Mouse (Mus musculus) regulatory T cell (primary cell): ENCODE results near the gene Psma3.

Source experiments
- in situ Hi-C: fragments of 300-600 bp; cut with MboI, MseI; formaldehyde crosslinking; loops from one replicate; pipeline ENCODE4 v1.15.1; 2025; ENCODE audit warnings: high pct_unique_total_duplicates

Gene Psma3

DNA sequence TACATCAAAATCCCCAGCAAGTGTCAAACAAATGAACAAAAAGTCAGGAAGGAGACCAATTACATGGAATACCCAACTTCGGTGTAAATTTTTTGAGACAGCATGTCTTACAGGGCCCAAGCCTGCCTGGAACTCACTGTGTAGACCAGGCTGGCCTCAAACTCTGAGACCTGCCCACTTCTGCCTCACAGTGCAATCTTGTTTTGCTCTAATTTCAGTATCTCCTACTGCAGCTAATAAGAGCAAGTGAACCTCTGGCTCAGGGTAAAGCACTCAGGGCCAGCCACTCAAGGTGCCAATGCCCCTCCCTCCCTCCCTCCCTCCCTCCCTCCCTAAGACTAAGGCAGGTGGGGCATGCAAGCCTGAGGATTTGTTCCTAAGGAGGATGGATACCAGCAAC lies 25.9 kb downstream of the Psma3 start:
- in situ Hi-C loops: no loop called here

DNA sequence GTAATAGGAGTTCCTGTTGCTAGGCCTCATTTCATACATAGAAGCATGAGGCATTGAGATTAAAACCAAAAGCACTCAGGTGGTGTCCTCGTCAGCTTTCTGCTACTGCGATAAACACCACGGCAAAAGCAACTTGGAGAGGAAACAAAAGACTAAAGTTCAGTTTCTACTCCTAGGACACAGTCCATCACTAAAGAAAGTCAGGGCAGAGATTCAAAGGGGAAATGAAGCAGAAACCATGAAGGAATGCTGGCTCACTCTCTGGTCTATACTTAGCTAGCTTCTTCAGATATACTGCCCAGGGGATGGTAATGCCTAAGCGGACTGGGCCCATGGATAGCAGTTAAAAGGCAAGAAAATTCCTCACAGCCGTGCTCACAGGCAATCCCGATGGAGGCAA lies 27.0 kb downstream of the Psma3 start:
- in situ Hi-C loops: no loop called here

DNA sequence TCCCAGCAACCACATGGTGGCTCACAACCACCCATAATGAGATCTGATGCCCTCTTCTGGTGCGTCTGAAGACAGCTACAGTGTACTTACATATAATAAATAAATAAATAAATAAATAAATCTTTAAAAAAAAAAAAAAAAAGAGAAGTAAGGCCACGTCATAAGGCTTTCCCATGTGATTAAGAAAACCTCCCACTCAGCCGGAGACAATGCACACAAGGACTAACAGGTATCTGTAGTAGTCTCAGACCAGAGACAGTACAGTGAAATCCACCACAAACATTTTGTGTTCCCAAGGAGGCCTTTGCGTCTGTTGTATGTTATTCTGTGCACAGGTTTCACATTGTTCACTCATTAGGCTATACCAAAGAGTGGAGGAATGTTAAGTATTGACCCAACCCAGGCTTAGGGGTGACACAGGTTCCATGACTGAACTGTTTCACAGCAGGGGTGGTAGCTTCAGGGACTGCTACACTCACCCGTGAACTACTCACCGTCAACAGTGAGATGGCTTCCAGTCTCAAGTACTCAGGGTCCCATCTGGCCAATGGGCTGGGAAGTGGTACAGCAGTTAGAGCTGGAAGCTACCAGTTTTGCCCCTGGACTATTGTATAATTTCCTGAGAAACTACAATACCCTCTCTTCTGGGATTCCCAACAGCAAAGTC lies 29.5 kb downstream of the Psma3 start:
- in situ Hi-C loops: no loop called here

DNA sequence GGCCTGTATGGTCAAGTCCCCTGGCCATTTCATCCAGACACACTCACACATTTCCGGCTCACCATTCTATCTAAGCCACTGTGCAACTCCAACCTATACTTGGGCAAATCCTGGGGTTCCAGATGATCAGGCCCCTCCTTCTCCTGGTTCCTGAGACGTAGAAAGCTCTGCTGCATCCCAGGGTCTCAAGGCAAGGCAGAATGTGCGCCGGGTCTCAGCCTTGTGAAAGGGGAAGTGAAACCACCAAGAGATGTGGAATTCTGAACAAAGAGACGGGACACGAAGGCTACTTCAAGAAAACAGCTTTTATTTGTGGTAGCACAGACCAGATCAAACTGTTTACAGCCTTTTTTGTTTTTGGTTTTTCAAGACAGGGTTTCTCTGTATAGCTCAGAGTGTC lies 31.7 kb downstream of the Psma3 start:
- in situ Hi-C loops: no loop called here

DNA sequence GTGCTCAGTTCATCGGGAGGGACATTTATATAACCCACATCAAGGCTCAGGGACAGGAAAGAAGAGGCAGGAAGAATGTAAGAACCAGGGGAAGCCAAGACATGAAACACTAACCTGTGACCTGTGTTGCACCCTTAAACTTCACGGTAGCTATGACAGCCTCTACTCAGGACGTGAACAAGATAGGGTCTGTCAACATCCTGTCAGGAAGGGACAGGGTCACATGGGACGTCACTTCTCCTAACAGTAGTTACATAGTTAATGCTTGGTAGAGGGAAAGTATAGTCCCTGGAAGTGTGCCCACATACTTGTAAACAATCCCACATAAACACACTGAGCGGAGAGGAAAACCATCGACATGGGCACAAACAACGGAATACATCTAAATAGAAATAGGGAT lies 32.5 kb downstream of the Psma3 start:
- in situ Hi-C loops: no loop called here

DNA sequence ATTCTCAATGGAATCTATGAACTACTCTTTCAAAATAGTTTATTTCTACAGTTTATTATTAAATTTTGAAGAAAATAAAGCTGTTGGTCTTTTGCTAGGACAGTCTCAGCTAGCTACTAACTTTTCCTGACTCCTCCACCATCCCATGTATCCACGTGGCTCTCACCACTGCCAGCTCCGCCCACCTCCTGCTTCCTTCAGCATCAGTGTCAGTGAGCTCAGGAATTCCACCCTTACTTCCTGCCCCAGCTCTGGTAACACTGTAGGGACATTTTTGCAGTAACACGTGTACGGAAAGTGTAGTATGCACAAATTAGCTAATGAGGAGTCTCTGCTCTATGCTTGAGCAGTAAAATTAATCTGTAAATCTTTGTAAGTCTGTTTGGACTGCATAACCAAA lies 35.3 kb downstream of the Psma3 start:
- in situ Hi-C loops: no loop called here

DNA sequence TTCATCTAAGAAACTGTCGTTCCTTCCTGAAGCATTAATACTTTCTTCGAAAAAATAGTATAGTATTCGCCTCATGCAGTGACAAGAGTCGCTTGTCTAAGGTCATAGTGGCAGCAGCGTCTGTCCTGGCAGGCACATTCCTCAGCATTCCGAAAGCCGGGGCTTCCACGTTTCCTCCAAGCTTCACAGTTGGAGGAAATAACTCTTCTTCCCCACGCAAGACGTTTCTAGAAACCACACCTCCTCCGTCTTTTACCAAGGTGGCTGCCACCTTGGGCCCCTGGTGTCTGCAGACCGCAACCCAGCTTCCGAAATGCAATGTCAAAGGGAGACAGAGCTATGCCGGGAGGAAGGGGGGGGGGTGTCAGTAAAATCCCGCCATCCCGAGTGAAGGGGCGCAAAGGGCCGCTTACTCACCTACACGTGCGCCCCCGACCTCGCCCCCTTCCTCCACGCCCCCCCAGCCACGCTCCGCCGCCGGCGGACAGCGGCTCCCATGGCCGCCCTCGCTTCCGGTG lies 40.5 kb downstream of the Psma3 start:
- in situ Hi-C loops: loop anchor here (5.0 kb wide), 1 partner anchor 48 kb away; no protein-coding TSS in a partner anchor

DNA sequence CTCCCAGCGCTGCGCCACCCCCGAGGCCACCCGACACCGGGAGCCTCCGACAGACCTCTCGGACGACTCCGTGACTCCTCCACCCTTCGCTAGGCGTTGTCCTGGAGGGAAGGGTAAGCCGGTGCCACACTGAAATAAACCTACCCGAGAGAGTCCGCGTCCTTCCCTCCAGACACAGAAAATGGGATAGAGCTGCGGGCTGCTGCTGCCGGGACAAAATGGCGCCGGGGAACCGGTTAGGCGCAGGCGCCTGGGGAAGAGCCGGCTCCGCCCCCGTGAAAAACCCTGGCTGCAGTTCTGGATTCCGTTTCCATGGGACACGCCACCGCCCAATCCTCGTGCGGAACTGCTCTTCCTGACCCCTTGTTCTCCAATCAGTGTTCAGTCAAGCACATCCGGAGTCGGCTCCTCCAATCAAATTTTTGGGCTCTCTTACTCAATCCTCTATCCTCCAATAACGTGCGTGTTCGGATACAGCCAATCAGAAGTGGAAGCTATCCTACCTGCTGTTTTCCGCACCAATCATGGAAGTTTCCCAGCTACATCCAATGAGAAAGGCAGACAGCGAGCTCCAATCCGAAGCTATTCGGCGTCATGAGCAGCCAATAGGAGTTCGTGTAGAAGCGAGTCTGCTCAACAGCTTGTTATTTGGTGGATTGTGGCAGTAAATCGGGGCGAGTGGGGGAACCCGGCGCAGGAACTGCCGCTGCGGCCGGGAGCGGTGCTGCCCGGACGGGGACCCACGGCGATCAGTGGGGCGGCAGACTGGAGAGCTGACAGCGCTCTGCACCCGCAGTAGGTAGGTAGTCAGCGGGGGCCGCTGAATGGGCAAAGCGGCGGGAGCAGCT lies 41.2 kb downstream of the Psma3 start, which contains the start of gene Arid4a:
TSS of gene Arid4a (plus strand) at position 628 of the 848 bp plus-strand sequence.
- in situ Hi-C loops: loop anchor here (5.0 kb wide), 1 partner anchor 48 kb away; no protein-coding TSS in a partner anchor

DNA sequence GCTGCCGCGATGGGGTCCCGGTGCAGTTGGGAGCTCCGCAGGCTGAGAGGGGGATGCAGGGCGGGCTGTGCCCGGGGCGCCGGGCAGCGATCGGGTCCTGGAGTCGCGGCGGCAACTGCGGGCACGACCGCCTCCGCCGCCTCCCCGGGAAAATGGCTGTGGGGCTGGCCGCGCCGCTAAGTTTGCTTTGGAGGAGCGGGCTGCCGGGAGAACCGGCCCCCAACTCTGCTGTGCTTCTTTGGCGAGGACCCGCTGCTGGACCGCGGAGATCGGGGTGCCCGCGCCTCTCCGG lies 41.7 kb downstream of the Psma3 start:
- in situ Hi-C loops: loop anchor here (5.0 kb wide), 1 partner anchor 49 kb away; no protein-coding TSS in a partner anchor

DNA sequence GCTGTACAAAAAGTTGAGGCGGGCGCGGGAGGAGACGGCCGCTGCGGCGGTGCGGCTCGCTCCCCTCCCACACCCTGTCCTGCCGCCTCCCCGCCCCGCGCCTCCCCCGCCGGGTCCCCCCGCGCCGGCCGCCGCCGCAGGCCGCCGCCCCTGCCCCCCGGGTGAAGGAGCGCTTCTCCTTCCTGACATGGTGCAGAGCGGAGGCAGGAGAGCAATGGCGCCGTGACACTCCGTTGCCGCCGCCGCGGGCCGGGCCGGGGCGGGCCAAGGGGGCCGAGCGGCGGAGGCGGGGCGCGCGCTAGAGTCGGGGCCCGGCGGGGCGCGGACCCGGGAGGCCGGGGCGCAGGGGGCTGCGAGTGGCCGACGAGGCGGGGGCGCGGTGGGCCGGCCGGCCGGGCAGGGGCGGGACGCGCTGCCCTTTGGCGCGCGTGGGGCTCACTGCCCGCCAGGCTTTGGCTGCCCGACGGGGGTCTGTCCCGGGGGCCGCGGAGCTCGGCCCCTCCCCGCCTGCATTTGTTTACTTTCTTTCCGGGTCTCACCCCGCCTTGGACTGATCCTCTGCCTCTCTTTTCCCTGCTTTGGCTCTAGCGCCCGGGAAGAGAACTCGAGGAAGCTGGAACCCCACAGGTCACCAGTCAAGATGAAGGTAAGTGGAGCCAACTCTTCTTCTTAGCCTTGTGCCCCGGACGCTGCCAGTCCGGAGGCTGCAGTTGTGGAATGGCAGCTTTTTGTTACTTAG lies 42.3 kb downstream of the Psma3 start:
- in situ Hi-C loops: loop anchor here (5.0 kb wide), 1 partner anchor 49 kb away; no protein-coding TSS in a partner anchor

DNA sequence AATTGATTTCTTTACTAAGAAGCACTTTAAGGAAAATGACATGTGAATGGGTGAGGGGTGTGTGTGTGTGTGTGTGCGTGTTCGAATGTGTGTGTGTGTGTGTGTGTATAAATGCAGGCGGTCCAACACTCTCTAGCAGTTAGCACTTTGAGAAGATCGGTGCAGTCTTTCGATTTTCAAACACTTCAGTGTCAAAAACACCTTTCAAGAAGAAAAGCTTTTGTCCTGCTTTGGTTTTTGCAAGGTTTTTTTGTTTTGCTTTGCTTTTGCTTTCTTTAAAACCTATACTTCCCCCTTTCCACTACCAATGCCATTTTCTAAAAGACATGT lies 42.8 kb downstream of the Psma3 start:
- in situ Hi-C loops: loop anchor here (5.0 kb wide), 1 partner anchor 50 kb away; no protein-coding TSS in a partner anchor

DNA sequence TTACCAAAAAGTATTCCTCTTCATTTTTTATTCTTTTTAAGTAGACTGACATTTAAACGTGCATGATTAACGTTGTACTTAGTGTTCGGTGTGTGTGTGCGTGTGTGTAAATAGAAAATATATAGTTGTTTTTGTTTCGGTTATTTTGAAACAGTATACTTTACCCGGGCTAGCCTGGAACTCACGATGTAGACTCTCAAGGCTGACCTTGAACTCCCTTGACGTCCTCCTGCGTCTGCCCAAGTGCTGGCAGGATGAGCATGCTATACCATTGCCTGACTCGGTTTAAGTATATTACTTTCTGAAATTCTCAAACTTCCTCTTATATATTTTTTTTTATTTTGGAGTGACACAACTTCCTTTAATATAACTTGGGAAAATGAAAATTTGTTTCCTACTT lies 43.4 kb downstream of the Psma3 start:
- in situ Hi-C loops: loop anchor here (5.0 kb wide), 1 partner anchor 51 kb away; no protein-coding TSS in a partner anchor

DNA sequence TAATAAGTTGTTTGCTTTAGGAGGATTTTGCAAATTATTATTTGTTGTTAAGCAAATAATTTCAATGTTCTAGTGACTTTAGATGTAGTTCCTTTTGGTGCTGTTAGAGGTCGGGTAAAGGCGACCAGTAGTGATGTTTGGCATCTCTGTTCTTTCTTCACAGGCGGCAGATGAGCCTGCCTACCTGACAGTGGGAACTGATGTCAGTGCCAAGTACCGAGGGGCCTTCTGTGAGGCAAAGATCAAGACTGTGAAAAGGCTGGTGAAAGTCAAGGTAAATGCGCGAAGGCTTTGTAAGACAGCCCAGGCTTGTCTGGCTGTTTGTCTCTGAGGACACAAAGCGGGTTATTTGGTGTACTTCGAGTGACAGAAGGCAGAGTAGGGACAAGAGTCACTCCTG lies 44.8 kb downstream of the Psma3 start:
- in situ Hi-C loops: loop anchor here (5.0 kb wide), 1 partner anchor 52 kb away; no protein-coding TSS in a partner anchor

DNA sequence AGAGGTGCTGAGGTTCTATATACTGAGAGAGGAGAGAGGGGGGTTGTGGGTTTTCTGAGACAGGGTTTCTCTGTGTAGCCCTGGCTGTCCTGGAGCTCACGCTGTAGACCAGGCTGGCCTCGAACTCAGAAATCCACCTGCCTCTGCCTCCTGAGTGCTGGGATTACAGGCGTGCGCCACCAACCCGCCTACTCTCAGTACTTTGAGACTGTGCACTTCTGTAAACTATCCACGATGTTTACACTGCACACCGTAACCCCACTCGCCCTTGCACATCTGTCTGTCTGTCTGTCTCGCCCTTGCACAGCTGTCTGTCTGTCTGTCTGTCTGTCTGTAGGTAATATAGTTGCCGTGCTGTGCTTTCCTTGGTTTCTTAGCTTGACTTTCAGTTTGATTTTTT lies 50.0 kb downstream of the Psma3 start:
- in situ Hi-C loops: no loop called here

DNA sequence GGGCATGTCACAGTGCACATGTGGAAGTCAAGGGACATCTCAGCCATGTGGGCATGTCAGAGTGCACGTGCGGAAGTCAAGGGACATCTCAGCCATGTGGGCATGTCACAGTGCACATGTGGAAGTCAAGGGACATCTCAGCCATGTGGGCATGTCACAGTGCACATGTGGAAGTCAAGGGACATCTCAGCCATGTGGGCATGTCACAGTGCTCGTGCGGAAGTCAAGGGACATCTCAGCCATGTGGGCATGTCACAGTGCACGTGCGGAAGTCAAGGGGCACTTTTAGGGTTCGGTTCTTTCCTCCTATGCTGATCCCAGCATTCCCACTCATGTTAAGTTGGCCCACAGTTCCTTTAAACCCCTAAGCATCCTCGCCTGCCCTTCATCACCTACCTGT lies 53.8 kb downstream of the Psma3 start:
- in situ Hi-C loops: loop anchor here (25.0 kb wide), 1 partner anchor 1841 kb away; the partner anchor contains the start of genes Dnaaf2, Gm49383, Mgat2 and Rpl36al

DNA sequence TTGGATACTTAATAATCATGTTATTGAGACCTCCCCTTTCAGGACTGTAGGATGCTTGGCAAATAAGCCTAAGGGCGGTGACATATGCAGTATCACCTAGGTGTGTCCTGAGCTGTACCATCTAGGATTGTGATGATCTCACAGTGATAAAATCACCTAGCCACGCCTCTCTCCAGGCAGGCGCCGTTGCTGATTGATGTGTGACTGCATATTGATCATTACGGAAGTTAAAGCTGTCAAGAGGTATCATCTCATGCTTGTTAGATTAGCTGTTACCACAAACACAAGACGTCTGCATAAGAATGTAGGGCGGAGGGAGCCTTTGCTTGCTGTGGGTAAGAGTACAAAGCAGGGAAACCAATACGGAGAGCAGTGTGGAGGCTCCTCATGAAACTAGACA lies 55.8 kb downstream of the Psma3 start:
- in situ Hi-C loops: loop anchor here (10.0 to 25.0 kb wide), 2 partner anchors 575 to 1843 kb away; partner anchors contain the start of genes Dnaaf2, Gm49383, Mgat2 and Rpl36al

DNA sequence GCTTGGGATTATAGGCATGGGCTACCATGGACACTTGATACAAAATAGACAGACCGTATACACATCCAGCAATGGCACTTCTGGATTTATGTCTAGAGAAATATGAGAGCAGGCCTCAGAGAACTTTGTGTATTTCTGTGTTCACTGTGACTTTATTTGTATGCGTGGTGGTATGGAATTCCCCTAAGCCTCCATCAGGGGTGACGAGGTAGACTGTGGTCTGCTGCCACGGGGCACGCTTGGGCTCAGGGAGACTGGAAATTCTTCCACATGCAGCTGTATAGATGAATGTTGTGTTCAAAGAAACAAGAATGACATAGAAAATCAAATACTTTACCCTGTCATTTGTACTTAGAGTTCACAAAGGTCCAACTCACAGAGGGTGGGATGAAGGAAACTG lies 56.3 kb downstream of the Psma3 start:
- in situ Hi-C loops: loop anchor here (10.0 to 25.0 kb wide), 2 partner anchors 576 to 1843 kb away; partner anchors contain the start of genes Dnaaf2, Gm49383, Mgat2 and Rpl36al

DNA sequence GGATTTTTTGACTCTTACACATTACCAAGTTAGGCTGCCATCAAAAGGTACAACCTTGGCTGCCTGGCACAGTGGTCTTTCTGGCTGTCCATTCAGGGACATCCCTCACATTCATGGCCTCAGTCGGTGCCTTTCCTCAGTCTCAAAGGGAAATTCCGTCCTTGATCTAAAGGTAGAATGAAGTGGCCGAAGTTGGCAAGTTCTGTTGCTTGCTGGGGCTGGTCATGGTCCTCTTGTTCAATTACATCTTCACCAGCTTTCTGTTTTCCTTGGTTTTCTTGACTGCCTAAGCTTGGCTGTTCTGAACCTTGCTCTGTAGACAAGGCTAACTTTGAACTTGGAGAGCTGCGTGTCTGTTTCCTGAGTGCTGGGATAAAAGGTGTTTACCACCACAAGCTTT lies 61.4 kb downstream of the Psma3 start:
- in situ Hi-C loops: loop anchor here (10.0 to 25.0 kb wide), 2 partner anchors 581 to 1849 kb away; partner anchors contain the start of genes Dnaaf2, Gm49383, Mgat2 and Rpl36al

DNA sequence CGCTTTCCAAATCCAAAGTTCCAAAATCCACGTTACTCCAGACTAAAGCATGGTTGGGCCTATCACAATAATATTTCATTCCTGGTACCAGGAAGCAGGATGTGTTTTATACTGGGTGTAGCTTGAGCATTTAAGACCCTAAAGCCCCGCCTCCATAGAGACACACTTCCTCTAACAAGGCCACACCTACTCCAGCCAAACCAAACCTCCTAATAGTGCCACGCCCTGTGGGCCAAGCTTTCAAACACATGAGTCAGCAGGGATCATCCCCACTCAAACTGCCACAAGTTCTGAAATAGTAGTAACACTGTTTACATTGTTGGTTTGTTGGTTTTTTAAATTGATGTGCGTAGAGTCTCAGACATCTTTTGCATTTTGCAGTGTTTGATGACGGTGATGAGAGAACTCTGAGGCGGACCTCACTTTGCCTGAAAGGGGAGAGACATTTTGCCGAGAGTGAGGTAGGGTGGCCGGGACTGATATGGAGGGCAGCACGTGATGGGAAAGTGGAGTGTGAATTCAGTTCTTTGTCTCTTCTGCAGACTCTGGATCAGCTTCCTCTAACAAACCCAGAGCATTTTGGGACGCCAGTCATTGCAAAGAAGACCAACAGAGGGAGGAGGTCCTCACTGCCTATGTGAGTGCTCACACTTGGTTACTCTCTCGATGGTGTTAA lies 62.4 kb downstream of the Psma3 start:
- in situ Hi-C loops: loop anchor here (10.0 to 25.0 kb wide), 2 partner anchors 582 to 1850 kb away; partner anchors contain the start of genes Dnaaf2, Gm49383, Mgat2 and Rpl36al

DNA sequence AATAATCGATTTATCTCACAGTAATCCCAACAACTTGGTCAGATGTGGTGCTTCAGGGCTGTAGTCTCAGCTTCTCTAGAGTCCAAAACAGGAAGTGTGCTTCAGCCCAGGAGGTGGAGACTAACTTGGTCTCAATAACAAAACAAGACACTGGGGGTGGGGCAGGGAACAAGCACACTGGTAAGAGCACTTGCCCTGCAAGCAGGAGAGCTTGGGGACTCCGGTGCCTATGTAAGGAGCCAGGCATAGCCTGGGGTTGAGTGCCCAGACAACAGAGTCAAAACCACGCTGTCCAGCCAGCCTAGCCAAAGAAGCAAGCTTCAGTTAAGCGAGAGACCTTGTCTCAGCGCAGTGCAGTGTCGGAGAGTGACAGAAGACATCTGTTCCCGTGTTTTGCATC lies 66.0 kb downstream of the Psma3 start:
- in situ Hi-C loops: loop anchor here (25.0 kb wide), 1 partner anchor 1853 kb away; the partner anchor contains the start of genes Dnaaf2, Gm49383, Mgat2 and Rpl36al

DNA sequence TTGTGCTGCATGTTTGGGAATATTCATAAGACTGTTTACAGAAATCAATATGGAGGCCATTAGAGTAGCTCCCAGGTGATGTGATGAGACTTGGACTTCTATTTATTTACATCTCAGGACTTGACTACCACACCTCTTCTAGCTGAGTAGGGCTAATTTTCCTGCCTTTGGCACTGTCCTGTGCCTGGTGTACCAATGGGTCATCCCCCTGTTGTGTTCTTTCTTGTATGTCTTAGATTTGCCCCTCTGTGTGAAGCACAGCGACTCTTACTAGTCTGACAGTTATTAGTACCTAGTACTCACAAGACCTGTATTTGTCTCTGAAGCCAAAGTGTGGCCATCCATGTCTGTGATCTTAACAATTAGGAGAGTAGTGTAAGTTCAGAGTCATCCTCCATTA lies 68.0 kb downstream of the Psma3 start:
- in situ Hi-C loops: loop anchor here (25.0 kb wide), 1 partner anchor 1855 kb away; the partner anchor contains the start of genes Dnaaf2, Gm49383, Mgat2 and Rpl36al
